Mouse (Mus musculus): ENCODE measurements at regions not wholly inside any gene's neighbourhood (a gene's known extent, or its start where the extent isn't known, plus 50 kb on each side); places are given as distances from the start of the nearest gene placed in this dataset.

DNA sequence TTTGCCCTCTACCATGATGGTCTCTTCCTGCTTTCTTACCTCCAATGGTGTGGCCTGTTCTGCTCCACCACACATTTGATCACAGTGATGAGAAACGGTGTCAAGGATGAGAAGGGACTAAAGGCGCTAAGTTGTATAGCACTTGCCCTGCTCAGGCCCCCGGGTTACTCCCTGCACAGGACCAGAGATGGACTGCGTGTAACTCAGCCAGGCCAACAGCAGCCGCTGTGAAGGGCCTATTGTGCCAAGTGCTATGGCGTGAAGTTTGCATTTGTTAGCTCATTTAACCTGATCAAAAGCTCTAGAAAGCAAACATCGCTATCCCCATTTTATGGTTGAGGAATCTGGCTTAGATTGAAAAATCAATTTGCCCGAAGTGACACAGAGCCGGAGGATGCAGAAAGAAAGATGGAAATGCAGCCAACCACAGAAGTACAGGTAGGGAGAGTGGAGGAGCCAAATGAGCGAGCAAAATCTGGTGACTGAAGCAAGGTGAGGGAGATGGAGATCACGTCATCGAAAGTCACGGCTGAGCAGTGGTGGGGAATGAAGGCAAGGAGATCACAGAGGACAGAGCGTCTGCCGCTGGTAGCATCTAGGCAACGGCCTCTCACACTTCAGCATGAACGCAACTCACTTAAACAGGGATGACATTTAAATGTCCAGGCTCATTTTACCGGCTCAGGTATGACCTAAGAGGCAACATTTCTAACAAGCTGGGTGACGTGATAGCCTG is 78.3 kb upstream of the Fer start:
- TF ChIP-seq CTCF (IDR thresholded peaks at IDR 0.05): no peak
- no peak for DNase-seq
- Histone ChIP-seq H3K4me3 (no peak overlapping the region), H3K27ac (no peak overlapping the region)
- intact Hi-C loops (cut with DNase I): no loop called here

DNA sequence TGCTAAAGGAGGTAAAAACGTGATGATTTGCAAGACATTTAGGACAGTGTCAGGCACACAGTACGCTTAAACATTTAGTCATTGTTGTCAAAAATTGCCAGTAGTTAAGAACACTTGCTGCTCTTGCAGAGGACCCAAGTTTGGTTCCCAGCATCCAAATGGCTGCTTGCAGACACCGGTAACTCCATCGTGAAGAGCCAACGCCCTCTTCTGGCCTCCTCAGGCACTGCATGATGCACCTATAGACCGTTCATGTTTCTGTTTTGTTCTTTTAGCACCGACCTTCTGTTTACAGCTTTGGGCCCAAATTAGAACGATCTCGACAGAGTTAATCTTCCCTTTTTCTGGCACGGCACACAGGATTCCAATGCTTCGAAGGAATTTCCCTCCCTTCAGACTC is 76.4 kb upstream of the Fer start:
- H3K27ac ChIP-seq: no peak overlapping the region
- intact Hi-C loops (cut with DNase I): no loop called here
- DNase-seq: no peak
- no peak overlapping the region for H3K4me3 ChIP-seq
- TF ChIP-seq CTCF (IDR thresholded peaks at IDR 0.05): no peak

GRCm38 (mm10) chr17:63794352-63794751 is 68.5 kb upstream of the Fer start:
- intact Hi-C loops (cut with DNase I): no loop called here
- Histone ChIP-seq H3K27ac (no peak overlapping the region), H3K4me3 (no peak overlapping the region)
- DNase-seq: no peak
- TF ChIP-seq CTCF (IDR thresholded peaks at IDR 0.05): no peak

GRCm38 (mm10) chr17:63798381-63798780 is 64.5 kb upstream of the Fer start:
- intact Hi-C loops (cut with DNase I): no loop called here
- DNase-seq: no peak
- H3K27ac ChIP-seq: no peak overlapping the region
- TF ChIP-seq CTCF (IDR thresholded peaks at IDR 0.05): no peak
- H3K4me3 ChIP-seq: no peak overlapping the region

GRCm38 (mm10) chr17:63798961-63799531 is 63.8 kb upstream of the Fer start:
- intact Hi-C loops (cut with DNase I): no loop called here
- Histone ChIP-seq H3K27ac (no peak overlapping the region), H3K4me3 (no peak overlapping the region)
- DNase-seq: no peak
- no peak for TF ChIP-seq CTCF (IDR thresholded peaks at IDR 0.05)

DNA sequence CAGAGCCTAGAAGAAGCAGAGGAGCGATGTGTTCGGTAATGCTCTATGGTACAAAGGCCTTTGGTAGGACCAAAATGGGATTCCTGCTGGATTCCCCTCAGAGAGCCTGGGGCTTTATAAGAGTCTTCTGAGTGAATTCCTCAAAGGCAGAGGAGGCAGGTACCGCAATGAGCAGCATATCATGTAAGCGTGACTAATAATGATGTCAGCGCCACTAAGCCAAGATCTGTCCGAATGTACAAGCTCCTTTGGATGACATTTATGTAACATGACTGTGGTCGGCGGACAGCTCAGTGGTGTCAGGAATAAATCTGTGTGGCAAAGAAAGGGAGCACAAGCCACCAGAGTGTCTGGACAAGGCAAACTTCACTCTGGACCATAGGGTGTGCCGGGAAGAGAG is 61.5 kb upstream of the Fer start:
- Histone ChIP-seq H3K27ac (no peak overlapping the region), H3K4me3 (no peak overlapping the region)
- intact Hi-C loops (cut with DNase I): loop anchor here (5.0 kb wide), 1 partner anchor 581 kb away; no protein-coding TSS in a partner anchor
- DNase-seq: no peak
- TF ChIP-seq CTCF (IDR thresholded peaks at IDR 0.05): no peak

GRCm38 (mm10) chr17:63802846-63803245 is 60.0 kb upstream of the Fer start:
- TF ChIP-seq CTCF (IDR thresholded peaks at IDR 0.05): no peak
- Histone ChIP-seq H3K27ac (no peak overlapping the region), H3K4me3 (no peak overlapping the region)
- intact Hi-C loops (cut with DNase I): loop anchor here (5.0 kb wide), 1 partner anchor 579 kb away; no protein-coding TSS in a partner anchor
- DNase-seq: no peak

GRCm38 (mm10) chr17:63803599-63803998 is 59.3 kb upstream of the Fer start:
- intact Hi-C loops (cut with DNase I): loop anchor here (5.0 kb wide), 1 partner anchor 579 kb away; no protein-coding TSS in a partner anchor
- peak; percentile 92 for TF ChIP-seq CTCF (IDR thresholded peaks at IDR 0.05)
- no peak overlapping the region for H3K27ac ChIP-seq
- peak; percentile 75 for DNase-seq
- H3K4me3 ChIP-seq: no peak overlapping the region

GRCm38 (mm10) chr17:63804416-63804815 is 58.4 kb upstream of the Fer start:
- Histone ChIP-seq H3K4me3 (no peak overlapping the region), H3K27ac (no peak overlapping the region)
- intact Hi-C loops (cut with DNase I): loop anchor here (5.0 kb wide), 1 partner anchor 578 kb away; no protein-coding TSS in a partner anchor
- DNase-seq: no peak
- TF ChIP-seq CTCF (IDR thresholded peaks at IDR 0.05): no peak

DNA sequence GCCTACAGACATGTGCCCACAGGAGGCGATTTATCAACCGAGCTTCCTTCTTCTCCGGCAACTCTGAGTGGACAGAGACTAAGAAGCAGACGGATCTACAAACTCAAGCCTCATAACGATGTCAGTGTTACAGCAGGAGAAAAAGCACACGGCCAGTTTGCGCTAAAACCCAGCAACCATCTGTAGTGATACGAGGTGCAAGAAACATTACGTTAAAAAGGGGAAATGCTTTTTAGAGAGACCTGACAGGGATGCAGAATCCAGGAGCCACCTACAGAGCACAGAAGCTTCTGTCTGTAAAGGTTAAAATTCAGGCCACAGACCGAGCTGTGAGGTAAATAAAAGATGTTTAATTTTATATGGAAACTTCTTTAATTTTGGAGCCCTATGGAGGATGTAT is 56.5 kb upstream of the Fer start:
- no peak for TF ChIP-seq CTCF (IDR thresholded peaks at IDR 0.05)
- no peak overlapping the region for H3K4me3 ChIP-seq
- no peak overlapping the region for H3K27ac ChIP-seq
- DNase-seq: no peak
- intact Hi-C loops (cut with DNase I): no loop called here

- Histone ChIP-seq H3K27ac (no peak overlapping the region), H3K4me3 (no peak overlapping the region)
- intact Hi-C loops (cut with DNase I): no loop called here
- TF ChIP-seq CTCF (IDR thresholded peaks at IDR 0.05): no peak
- DNase-seq: no peak
These were observed 55.2 kb upstream of the Fer start for GRCm38 (mm10) chr17:63807590-63808228.

DNA sequence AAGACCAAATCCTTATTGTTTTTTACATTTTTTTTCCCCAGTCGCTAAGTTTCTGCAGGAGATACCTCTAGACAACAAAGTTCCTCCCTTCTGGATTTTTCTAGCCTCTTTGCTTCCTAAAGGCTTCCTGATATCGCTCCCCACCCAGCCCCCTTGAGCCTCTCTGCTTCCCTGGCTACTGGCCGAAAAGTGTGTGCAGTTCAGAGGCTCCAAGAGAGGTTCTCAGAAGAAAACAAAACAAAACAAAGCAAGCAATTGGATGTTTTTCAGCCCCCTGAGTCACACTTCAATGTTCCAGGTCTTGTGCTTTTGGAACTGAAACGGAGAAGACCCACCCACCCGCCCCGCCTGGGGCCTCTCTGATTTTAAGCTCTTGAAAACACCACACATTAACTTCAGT is 54.1 kb upstream of the Fer start:
- no peak for DNase-seq
- no peak for TF ChIP-seq CTCF (IDR thresholded peaks at IDR 0.05)
- Histone ChIP-seq H3K4me3 (no peak overlapping the region), H3K27ac (no peak overlapping the region)
- intact Hi-C loops (cut with DNase I): no loop called here

DNA sequence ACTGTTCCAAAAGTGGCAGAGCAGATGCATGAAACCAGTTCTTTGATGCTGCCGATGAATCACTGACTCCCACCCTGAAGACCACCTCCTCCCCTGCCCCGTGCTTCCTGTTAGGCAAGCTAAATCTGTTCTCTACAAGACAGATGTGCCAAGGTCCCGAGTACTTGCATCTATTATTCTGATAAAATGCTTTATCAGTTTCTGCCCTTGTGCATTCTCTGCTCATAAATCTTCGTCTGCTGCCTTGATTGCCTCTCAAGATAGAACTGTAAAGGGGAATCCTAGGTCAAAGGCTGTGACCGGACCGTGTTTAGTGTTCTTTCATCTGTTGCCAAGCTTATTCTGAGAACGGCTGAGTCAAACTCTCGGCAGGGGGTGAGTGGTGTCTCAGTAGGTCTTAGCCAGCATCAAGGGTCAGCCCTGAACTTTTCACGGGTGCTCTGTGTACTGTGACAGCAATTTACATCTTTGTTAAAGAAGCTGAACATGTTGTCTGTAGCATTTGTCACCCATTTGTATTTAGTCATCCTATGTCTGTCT is 51.5 kb upstream of the Fer start:
- TF ChIP-seq CTCF (IDR thresholded peaks at IDR 0.05): no peak
- Histone ChIP-seq H3K4me3 (no peak overlapping the region), H3K27ac (no peak overlapping the region)
- intact Hi-C loops (cut with DNase I): no loop called here
- no peak for DNase-seq

Data from gastrocnemius, adult 2 months (tissue).